Mouse (Mus musculus): ENCODE results near the gene Arl11.
A peak's percentile ranks its signal among the peaks of the same experiment; 100 is the strongest.
"Not testable (repeated sequence)": the region's sequence is repeated elsewhere in the genome, so short reads cannot be mapped to it uniquely, and the experiment has no call there.

Gene Arl11

DNA sequence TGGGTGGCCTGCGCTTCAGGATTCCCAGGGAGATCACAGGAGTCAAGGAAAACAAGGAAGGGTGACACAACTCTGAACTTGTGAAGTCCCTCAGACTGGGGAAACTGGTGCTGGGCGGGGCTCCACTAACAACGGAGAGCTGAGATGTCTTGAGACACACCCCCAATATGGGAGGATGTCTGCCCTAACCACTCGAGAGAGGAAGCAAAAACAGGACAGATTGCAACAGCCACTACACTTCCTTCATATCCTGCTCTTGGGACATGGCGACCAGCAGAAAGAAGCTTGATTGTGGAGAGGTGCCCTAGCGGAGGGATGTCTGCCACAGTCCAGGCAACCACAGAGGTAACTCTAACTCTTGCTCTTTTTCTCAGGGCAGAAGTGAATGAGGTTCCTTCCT, at the start of gene Arl11:
TSS of gene Arl11 (plus strand) at position 161 of the 400 bp plus-strand sequence.
- no peak for DNase-seq (ENCODE audit: low spot score in 2 of 2)

GRCm38 (mm10) chr14:61267908-61268475, 41.6 kb upstream of the Arl11 start:
- no peak for DNase-seq (ENCODE audit: low spot score in 2 of 2)

- DNase-seq (ENCODE audit: low spot score in 2 of 2), result no peak
These were observed 34.9 kb upstream of the Arl11 start for GRCm38 (mm10) chr14:61274414-61275198.

DNA sequence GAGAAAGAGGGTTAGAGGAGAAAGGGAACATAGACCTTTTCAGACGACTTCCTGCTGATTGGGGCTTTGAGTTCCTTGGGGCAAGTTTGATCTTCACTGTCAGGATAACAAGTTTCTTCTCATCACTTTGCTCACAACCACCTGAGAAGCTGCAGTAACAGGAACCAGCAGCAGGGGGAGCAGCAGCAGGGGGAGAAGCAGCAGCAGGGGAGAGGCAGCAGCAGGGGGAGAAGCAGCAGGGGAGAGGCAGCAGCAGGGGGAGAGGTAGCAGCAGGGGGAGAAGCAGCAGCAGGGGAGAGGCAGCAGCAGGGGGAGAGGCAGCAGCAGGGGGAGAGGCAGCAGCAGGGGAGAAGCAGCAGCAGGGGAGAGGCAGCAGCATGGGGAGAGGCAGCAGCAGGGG, 32.3 kb upstream of the Arl11 start:
- no peak for DNase-seq (ENCODE audit: low spot score in 2 of 2)

GRCm38 (mm10) chr14:61278676-61279300, 30.8 kb upstream of the Arl11 start:
- DNase-seq (ENCODE audit: low spot score in 2 of 2), result no peak

DNA sequence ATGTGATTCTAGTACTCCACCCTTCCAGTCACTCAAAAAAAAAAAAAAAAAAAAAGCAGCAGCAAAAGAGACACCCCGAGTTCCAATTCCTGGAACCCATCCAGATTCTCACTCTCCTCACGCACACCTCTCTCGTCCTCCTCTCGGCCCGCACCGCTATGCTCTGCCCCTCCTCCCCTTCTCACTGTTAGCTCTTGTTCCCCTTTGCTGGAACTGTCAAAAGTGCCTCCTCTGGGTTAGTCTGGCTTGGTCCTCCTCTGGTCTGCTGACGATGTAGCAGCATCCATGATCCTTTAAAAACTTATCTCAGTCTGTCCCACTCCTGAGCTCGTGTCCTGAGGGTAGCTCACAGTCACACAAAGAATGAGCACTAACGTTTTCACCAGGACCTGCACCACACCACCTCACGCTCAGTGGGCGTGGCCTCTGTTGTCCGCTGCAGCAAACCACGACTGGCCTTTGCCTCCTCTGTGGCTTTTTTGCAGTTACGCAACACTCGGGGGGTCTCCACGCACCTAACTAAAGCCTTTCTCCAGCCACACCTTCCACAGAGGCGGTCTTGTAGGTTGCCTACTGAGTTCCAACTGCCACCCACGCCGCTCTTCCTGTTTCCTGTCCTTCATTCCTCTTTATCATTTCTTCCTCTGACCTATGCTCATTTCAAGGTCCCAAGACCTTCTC, 20.8 kb upstream of the Arl11 start:
- DNase-seq (ENCODE audit: low spot score in 2 of 2), result no peak

DNA sequence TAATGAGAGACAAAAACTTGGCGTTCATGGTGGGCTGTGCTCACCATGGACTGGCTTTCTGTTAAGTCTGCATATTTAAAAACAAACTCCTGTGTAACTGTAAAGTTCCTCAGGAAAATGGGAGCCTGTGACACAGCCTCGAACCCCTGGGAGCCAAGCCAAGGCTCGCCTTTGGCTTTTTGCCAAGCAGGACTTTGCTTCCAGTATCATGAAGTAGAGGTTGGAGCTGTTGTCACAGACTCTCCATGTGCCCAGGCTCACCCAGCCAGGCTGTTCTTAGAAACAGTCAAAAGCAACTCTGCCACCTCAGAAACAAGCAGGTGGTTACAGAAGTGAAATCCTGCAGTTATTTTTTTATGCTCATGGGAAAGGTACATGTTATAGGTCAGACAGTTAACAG, 18.9 kb upstream of the Arl11 start:
- DNase-seq (ENCODE audit: low spot score in 2 of 2), result no peak

DNA sequence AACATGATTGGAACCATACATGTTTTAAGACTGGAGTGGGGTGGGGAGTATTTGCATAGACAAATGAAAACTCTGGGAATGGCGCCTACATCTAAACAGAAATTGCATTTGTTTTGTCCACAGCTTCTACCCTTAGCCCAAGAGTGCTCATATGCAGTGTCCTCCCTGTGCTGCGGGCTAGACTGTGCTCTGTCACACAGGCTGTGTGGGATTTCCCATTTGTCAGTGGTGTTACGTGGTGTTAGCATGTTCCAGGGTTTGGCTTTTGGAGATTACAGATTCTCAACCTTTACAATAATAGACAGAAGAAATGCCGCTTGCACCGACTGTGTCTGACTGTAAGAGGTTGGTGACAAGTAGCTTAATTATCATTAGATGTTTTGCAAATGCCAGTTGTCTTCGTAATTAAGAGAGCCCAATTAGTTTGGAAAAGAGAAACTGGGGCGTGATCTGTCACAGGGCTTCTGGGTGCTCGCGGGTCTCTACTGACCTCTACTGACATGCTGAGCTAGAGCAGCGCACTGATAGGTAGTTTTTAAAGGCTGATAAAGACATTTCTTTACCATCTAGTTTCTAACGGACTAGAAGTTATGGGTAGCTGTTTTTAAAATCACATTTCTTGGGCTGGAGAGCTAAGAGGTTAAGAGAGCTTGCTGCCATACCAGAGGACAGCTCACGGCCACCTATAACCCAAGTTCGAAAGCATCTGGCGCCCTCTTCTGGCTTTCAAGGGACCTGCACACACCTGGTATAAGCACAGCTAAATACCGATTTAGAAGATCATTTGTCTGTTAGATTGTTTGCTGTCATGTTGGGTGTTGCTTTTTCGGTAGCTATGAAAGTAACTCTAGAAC, 15.4 kb upstream of the Arl11 start:
- DNase-seq (ENCODE audit: low spot score in 2 of 2), result peak in 1 of 2 experiments; percentile 47

DNA sequence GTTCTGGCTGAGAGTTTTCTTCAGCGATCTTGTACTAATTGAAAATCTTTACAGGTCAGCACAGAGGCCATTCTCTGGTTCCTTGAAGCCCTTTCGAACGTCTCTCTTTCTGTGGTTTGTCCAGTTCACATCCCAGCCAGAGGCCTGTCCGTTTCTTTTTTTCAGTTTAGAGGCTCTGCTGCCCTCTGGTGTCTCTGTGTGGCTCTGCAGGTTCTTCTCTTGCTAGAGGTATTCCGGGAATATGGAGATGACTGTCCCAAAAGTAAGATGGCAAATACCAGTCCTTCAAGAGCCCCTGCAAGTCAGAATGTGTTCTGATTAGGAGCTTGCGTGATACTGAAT, 14.8 kb upstream of the Arl11 start:
- peak in 1 of 2 experiments; percentile 40 for DNase-seq (ENCODE audit: low spot score in 2 of 2)

DNA sequence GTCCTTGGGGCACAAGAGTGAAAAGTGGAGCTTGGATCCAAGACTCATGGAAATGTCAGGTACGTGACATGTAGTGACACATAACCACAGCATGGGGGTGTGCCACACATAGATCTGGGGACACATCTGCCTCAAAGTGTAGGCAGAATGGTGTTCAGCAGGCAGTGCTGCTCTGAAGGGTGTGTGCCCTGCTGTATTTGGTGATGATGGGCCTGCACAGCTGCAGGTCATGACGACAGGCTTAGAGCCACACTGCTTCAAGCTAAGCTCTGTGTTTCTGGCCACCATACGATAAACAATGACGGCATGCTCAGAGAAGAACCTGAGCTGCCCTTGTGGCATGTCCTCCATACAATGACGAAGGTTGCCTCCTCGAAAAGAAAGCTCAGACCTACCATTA, 9.7 kb upstream of the Arl11 start:
- no peak for DNase-seq (ENCODE audit: low spot score in 2 of 2)

GRCm38 (mm10) chr14:61301323-61301722, 8.2 kb upstream of the Arl11 start:
- DNase-seq (ENCODE audit: low spot score in 2 of 2), result no peak

- no peak for DNase-seq (ENCODE audit: low spot score in 2 of 2)
These were observed 7.1 kb upstream of the Arl11 start for GRCm38 (mm10) chr14:61302428-61302827.

DNA sequence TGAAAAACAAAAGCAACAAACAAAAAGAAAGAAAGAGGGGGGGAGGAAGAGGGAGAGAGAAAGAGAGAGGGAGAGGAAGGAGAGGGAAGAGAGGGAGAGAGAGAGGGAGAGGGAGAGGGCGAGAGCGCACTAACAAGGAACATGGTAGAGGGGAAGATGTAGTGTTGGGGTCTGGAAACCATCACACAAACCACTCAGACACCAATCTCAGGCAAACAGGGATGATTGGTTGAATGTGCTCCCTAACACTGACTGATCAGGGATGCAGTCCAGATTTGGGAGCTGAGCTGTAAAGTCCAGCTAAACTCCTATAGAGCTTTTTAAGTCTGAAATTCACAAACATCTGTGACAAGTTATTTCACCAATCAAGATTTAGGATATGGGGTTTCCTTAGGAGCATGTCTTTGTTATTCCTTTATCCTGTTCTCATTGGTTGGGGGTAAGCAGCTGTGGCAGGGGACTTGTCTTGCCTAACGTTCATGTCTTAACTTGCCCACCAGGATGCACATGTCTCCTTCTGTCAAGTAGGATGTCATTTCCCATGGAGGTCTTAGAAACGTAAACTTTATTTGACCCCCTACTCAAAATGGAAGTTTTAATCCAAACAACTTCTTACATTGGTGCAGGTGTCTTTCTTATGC, 5.5 kb upstream of the Arl11 start:
- no peak for DNase-seq (ENCODE audit: low spot score in 2 of 2)

DNA sequence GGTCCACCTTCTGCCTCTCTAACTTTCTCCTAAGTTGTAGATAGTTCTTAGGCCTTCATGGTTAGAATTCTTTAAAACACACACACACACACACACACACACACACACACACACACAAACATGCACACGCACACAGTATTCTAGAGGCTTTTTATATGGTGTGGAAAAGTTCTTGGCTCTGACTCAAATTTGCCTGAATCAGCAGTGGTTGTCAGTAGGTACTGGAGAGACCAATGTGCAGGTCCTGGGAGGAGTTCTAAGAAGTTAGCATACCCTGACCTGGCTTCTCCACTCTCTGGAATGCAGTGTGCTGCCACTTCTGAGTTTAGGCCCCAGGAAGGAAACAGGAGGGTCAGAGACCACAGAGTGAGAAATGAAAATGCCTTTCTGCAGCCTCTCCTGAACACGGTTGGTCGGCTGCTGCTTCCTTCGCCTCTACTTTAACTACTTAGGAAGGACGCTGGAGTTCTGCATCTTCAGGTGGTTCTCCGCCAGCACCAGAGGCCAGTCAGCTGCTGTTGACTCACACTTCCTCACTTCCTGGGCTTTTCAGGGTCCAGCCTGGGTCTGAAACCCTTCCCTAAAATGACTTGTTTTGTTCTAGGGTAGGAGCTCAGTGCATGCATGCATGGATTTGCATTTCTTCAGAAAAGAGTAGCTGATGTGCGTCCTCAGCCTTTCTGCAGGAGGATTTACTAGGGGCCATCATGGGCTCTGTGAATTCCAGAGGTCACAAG, 651 bp downstream of the Arl11 start:
- no peak for DNase-seq (ENCODE audit: low spot score in 2 of 2)

DNA sequence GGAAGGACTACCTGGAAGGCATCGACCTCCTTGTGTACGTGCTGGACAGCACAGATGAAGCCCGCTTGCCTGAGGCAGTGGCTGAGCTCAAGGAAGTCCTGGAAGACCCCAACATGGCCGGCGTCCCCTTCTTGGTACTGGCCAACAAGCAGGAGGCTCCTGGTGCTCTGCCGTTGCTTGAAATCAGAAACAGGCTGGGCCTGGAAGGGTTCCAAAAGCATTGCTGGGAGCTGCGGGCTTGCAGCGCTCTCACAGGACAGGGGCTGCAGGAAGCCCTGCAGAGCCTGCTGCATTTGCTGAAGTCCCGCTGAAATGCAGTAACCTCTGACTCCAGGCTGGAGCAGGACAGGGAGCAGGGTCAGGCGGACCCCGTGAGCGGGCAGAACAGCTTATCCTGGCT, 1.4 kb downstream of the Arl11 start:
- DNase-seq (ENCODE audit: low spot score in 2 of 2), result no peak

DNA sequence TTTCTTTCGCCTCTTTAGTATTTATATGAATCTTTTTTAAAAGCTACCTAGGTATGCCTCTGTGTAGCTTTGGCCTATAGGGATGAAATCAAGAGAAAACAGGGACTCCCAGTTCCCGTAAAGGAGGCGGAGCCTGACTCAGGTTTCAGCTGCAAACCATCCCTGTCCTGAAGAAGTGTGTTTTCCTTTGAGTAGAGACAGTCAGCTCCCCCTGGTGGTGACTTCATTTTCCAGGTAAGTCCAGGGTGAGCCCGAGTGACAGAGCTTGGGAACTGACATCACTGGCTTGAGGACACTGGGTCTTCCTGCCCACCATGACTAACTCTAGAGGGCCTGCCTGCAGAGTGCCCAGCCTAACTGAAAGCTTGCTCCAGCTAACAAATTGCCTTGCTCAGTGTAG, 7.3 kb downstream of the Arl11 start:
- DNase-seq (ENCODE audit: low spot score in 2 of 2), result peak in 1 of 2 experiments; percentile 46

- no peak for DNase-seq (ENCODE audit: low spot score in 2 of 2)
These were observed 11.2 kb downstream of the Arl11 start for GRCm38 (mm10) chr14:61320765-61321164.

GRCm38 (mm10) chr14:61321200-61321599, 11.6 kb downstream of the Arl11 start:
- no peak for DNase-seq (ENCODE audit: low spot score in 2 of 2)

GRCm38 (mm10) chr14:61322740-61323139, 13.2 kb downstream of the Arl11 start:
- no peak for DNase-seq (ENCODE audit: low spot score in 2 of 2)

DNA sequence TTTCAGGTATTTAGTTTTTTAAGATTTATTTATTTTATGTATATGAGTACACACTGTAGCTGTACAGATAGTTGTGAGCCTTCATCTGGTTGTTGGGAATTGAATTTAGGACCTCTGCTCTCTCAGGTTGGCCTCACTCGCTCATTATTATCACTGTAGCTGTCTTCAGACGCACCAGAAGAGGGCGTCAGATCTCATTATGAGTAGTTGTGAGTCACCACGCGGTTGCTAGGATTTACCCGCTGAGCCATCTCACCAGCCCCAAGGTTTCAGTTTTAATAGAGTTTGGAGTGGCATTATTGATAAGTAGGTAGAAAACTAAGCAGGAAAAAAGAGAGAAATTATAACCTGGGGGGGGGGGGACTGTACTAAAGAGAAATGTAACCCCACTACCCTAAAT, 17.5 kb downstream of the Arl11 start:
- not testable (repeated sequence) for DNase-seq (ENCODE audit: low spot score in 2 of 2)
